Mouse (Mus musculus) gastrocnemius, adult 2 months (tissue): ENCODE measurements around the gene Fgd5. TPM values are rescaled to one million over a fixed set of nuclear protein-coding genes. Genes with fewer than 3 reads are reported as not detected.

Experiments used
- DNase-seq: peaks from one replicate; pipeline ENCODE4 v3.0.0; 2022
- H3K27ac ChIP-seq: fragments of 200-600 bp; 2 replicates; pipeline ENCODE4 v1.8.1; 2022; ENCODE audit warnings: mild to moderate bottlenecking
- H3K4me3 ChIP-seq: fragments of 200-600 bp; 2 replicates; pipeline ENCODE4 v1.8.1; 2022; ENCODE audit warnings: mild to moderate bottlenecking, moderate library complexity
- CTCF ChIP-seq: fragments of 200-600 bp; IDR thresholded peaks from 2 replicates; pipeline ENCODE4 v1.8.1; 2022; ENCODE audit warnings: antibody characterized with exemption, mild to moderate bottlenecking, moderate library complexity
- intact Hi-C: fragments of 180-260 bp; cut with DNase I; formaldehyde crosslinking; loops from one replicate; pipeline ENCODE4 v1.15.1; 2025
- total RNA-seq, 2 experiments: library from RNA; stranded (reverse); gene quantifications; 2 replicates each; pipeline ENCODE4 v1.2.3; 2021

Gene Fgd5
- total RNA-seq, 2 experiments from 2014 or later, result 9.0 to 11.3 TPM

DNA sequence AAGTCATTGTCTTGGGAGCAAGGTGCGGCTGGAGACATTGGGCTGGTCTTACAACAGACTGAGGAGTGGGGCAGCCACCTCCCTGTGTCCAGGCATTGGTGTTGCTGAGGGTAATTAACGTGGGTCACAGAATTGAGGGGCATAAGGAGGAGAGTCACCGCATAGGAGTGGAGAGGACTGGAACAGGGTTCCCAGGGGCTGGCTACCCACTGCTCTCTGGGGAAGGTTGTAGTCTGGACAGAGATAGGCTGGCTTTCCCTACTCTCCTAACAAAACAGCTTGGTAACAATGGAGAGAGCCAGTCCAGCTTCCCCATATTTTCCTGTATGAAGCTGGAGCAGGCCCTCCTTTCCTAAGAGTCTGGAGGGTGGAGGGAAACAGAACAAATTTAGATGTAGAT, 1.3 kb downstream of the Fgd5 start:
- H3K4me3 ChIP-seq, result peak overlapping the region; percentile 77
- intact Hi-C loops, result no loop called here
- no peak for DNase-seq
- no peak for TF ChIP-seq CTCF
- peak overlapping the region; percentile 91 for H3K27ac ChIP-seq

GRCm38 (mm10) chr6:91990101-91990500, 11.4 kb downstream of the Fgd5 start:
- no peak for TF ChIP-seq CTCF
- DNase-seq, result no peak
- no peak overlapping the region; the same call in 1 of the 2 replicates for H3K4me3 ChIP-seq
- intact Hi-C loops, result no loop called here
- no peak overlapping the region for H3K27ac ChIP-seq

DNA sequence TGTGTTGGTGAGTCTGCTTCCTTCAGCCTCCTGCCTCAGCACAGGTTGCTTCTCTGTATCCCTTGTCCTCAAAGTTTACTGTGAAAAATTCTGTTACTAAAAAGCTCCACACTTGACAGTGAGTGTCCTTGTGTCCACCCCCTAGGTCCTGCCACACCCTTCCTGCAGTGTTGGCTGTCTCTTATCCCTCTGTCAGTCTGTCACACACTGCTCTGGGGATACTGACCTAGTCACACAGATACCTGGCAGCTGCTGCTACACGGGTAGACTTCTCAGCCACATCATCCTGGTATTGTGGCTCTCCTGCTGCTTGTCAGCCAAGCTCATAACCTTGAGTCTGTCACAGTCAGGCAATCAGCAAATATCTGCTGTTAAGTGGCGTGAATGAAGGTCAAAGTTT, 14.1 kb downstream of the Fgd5 start:
- TF ChIP-seq CTCF, result no peak
- DNase-seq, result no peak
- no peak overlapping the region for H3K27ac ChIP-seq
- H3K4me3 ChIP-seq, result peak overlapping the region; percentile 33
- intact Hi-C loops, result no loop called here

GRCm38 (mm10) chr6:91993795-91994505, 15.3 kb downstream of the Fgd5 start:
- Histone ChIP-seq H3K27ac (no peak overlapping the region; the same call in 1 of the 2 replicates), H3K4me3 (no peak overlapping the region)
- intact Hi-C loops, result no loop called here
- TF ChIP-seq CTCF, result no peak
- no peak for DNase-seq

- no peak for DNase-seq
- intact Hi-C loops, result no loop called here
- TF ChIP-seq CTCF, result no peak
These were observed 17.4 kb downstream of the Fgd5 start for GRCm38 (mm10) chr6:91996072-91996471.

GRCm38 (mm10) chr6:92002558-92003285, 24.0 kb downstream of the Fgd5 start:
- Histone ChIP-seq H3K27ac (peak overlapping the region; percentile 31; the same call in 1 of the 2 replicates), H3K4me3 (no peak overlapping the region)
- intact Hi-C loops, result no loop called here
- no peak for TF ChIP-seq CTCF
- peak; percentile 43 for DNase-seq

More at GRCm38 (mm10) chr6:91996072-91996471, 17.4 kb downstream of the Fgd5 start:
- Histone ChIP-seq H3K27ac (no peak overlapping the region), H3K4me3 (no peak overlapping the region)

GRCm38 (mm10) chr6:92003646-92004045, 25.0 kb downstream of the Fgd5 start:
- DNase-seq, result no peak
- Histone ChIP-seq H3K4me3 (no peak overlapping the region), H3K27ac (peak overlapping the region; percentile 31; the same call in 1 of the 2 replicates)
- intact Hi-C loops, result no loop called here
- no peak for TF ChIP-seq CTCF

- DNase-seq, result no peak
- intact Hi-C loops, result no loop called here
These were observed 25.6 kb downstream of the Fgd5 start for GRCm38 (mm10) chr6:92004137-92004805.

DNA sequence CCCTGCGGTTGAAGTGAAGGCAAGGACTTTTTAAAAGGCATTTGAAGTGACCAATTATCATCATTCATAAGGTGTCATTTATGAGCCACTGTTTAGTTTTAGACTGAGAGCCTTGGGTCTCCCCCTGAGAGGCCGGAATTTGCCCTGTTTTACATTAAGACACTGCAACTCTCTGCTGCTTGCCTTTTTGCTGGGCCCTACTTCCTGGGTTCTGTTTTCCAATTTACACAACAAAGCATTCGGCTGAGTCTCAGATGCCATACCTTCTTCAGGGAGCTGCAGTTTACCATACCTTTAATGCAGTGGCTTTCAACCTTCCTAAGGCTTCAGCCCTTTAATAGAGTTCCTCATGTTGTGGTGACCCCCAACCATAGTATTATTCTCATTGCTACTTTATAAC, 26.1 kb downstream of the Fgd5 start:
- no peak overlapping the region for H3K27ac ChIP-seq
- TF ChIP-seq CTCF, result no peak
- no peak overlapping the region for H3K4me3 ChIP-seq
- no peak for DNase-seq
- intact Hi-C loops, result no loop called here

More at GRCm38 (mm10) chr6:92004137-92004805, 25.6 kb downstream of the Fgd5 start:
- no peak overlapping the region for H3K4me3 ChIP-seq
- no peak overlapping the region for H3K27ac ChIP-seq
- no peak for TF ChIP-seq CTCF

DNA sequence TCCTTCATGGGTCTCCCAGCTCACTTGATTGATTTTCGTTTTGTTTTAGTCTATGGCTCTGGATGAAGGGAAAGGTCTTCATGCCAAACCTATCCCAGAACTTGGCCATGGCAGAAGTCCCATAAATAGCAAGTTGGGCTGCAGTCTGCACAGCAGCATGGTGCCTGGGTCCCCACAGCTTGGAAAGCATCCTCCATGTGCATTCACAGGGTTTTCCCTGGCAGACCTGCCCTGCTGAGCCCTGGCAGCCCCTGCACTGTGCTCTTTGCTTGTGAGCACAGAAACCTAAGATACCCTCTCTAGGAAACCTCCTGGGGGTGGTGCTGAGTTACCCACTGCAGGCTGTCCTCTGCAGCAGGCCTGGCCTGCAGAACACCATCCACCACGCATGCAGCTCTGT, 32.2 kb downstream of the Fgd5 start:
- Histone ChIP-seq H3K27ac (no peak overlapping the region), H3K4me3 (no peak overlapping the region)
- no peak for DNase-seq
- no peak for TF ChIP-seq CTCF
- intact Hi-C loops, result no loop called here

DNA sequence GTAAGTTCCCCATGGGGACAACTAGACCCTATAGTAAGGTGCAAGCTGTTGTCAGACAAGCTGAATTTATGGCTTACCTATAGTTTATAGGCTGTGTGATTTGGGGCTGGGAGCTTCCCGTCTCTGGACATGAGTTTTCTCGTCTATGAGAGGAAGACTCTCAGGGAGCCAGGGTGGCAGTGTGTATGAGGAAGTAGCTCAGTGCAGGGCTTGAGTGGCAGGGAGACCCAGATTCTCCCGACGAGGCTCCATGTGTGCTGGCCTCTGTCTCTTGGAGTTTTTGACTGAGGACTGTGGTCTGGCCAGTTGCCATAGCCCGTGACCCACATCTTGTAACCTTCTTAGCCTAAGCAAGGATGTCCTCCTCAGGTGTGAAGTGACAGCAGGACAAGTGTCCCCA, 33.7 kb downstream of the Fgd5 start:
- DNase-seq, result no peak
- intact Hi-C loops, result no loop called here
- no peak for TF ChIP-seq CTCF
- Histone ChIP-seq H3K27ac (peak overlapping the region; percentile 80), H3K4me3 (no peak overlapping the region)

GRCm38 (mm10) chr6:92013035-92013434, 34.4 kb downstream of the Fgd5 start:
- H3K27ac ChIP-seq, result peak overlapping the region; percentile 80
- no peak for TF ChIP-seq CTCF
- intact Hi-C loops, result no loop called here
- no peak for DNase-seq
- no peak overlapping the region for H3K4me3 ChIP-seq

DNA sequence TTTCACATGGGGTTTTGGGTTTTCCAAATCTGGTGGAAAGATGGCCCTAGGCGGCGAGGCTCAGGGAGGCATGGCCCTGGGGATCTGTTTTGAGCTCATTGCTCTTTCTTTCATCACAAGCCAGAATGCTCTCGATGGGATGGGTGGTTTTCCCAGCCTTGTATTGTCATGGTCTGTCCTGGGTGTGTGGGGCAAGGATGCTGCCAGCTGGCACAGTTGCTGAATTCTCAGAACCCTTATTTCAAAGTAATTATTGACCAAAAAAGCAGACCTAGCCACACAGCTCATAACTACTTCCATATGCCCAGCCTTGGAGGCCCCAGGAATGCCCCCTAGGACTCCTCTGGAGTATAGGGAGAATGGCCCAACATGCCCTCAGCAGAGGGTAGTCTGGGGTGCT, 34.9 kb downstream of the Fgd5 start:
- Histone ChIP-seq H3K4me3 (no peak overlapping the region), H3K27ac (peak overlapping the region; percentile 80)
- intact Hi-C loops, result no loop called here
- TF ChIP-seq CTCF, result no peak
- DNase-seq, result peak; percentile 52
